Mouse (Mus musculus): ENCODE measurements around the gene Rps18. TPM values are rescaled to one million over a fixed set of nuclear protein-coding genes. Genes with fewer than 3 reads are reported as not detected.

Gene Rps18
- polyA plus RNA-seq, 1 experiment from 2014 or later = 923 TPM

GRCm38 (mm10) chr17:33935422-33936055 is 20.3 kb downstream of the Rps18 start:
- Histone ChIP-seq H3K27ac (no peak overlapping the region), H3K9ac (0 out of 2 replicates have a peak overlapping the region, but pooled peaks have one; percentile 17), H3K9me3 (no peaks in the 10 kb centered on the region), H3K4me1 (peaks cover 23% of the 10 kb centered on the region), H3K4me2 (replicated peaks) (no peak overlapping the region), H3K27me3 (replicated peaks) (no peaks in the 10 kb centered on the region; the same call in 1 of the 2 replicates), H3K4me3 (no peak overlapping the region), H3K36me3 (peaks cover 61% of the 10 kb centered on the region)
- ATAC-seq (ENCODE audit: low FRiP score, low read depth) = no peak
- WGBS = 89% methylated on average over 21 of the region's 21 CpGs

GRCm38 (mm10) chr17:33932970-33933369 is 22.8 kb downstream of the Rps18 start:
- no peak for ATAC-seq (ENCODE audit: low FRiP score, low read depth)
- H3K4me2 ChIP-seq (replicated peaks) = no peak overlapping the region
- H3K4me3 ChIP-seq = no peak overlapping the region
- H3K4me1 ChIP-seq = peaks cover 21% of the 10 kb centered on the region
- H3K27ac ChIP-seq = no peak overlapping the region
- no peaks in the 10 kb centered on the region for H3K9me3 ChIP-seq
- 93% methylated on average over 15 of the region's 15 CpGs for WGBS
- H3K27me3 ChIP-seq (replicated peaks) = no peaks in the 10 kb centered on the region; the same call in 1 of the 2 replicates
- H3K36me3 ChIP-seq = peaks cover 56% of the 10 kb centered on the region
- no peak overlapping the region for H3K9ac ChIP-seq

GRCm38 (mm10) chr17:33932448-33932847 is 23.4 kb downstream of the Rps18 start:
- Histone ChIP-seq H3K4me1 (peaks cover 21% of the 10 kb centered on the region), H3K27me3 (replicated peaks) (no peaks in the 10 kb centered on the region; the same call in 1 of the 2 replicates), H3K36me3 (peaks cover 53% of the 10 kb centered on the region), H3K9ac (no peak overlapping the region), H3K9me3 (no peaks in the 10 kb centered on the region), H3K27ac (no peak overlapping the region), H3K4me2 (replicated peaks) (no peak overlapping the region), H3K4me3 (no peak overlapping the region)
- WGBS = 90% methylated on average over 14 of the region's 14 CpGs
- no peak for ATAC-seq (ENCODE audit: low FRiP score, low read depth)

GRCm38 (mm10) chr17:33931947-33932346 is 23.9 kb downstream of the Rps18 start:
- H3K9ac ChIP-seq = no peak overlapping the region
- ATAC-seq (ENCODE audit: low FRiP score, low read depth) = no peak
- H3K4me2 ChIP-seq (replicated peaks) = peak overlapping the region; percentile 98; the same call in 1 of the 2 replicates
- no peak overlapping the region for H3K4me3 ChIP-seq
- no peaks in the 10 kb centered on the region; the same call in 1 of the 2 replicates for H3K27me3 ChIP-seq (replicated peaks)
- peaks cover 21% of the 10 kb centered on the region for H3K4me1 ChIP-seq
- H3K36me3 ChIP-seq = peaks cover 48% of the 10 kb centered on the region
- H3K9me3 ChIP-seq = no peaks in the 10 kb centered on the region
- no peak overlapping the region for H3K27ac ChIP-seq
- whole genome bisulfite sequencing = 92% methylated on average over 11 of the region's 11 CpGs

- Histone ChIP-seq H3K9ac (peak overlapping the region; percentile 88), H3K36me3 (peaks cover 49% of the 10 kb centered on the region), H3K27ac (no peak overlapping the region), H3K9me3 (no peaks in the 10 kb centered on the region), H3K4me2 (replicated peaks) (peak overlapping the region; percentile 98), H3K27me3 (replicated peaks) (no peaks in the 10 kb centered on the region; the same call in 1 of the 2 replicates), H3K4me1 (peaks cover 21% of the 10 kb centered on the region), H3K4me3 (peak overlapping the region; percentile 82)
- ATAC-seq (ENCODE audit: low FRiP score, low read depth) = no peak
- WGBS = 31% methylated on average over 18 of the region's 18 CpGs
These were observed 24.5 kb downstream of the Rps18 start for GRCm38 (mm10) chr17:33931159-33931866.

- H3K4me3 ChIP-seq = peak overlapping the region; percentile 82
- no peak; the same call in 1 of the 2 replicates for ATAC-seq (ENCODE audit: low FRiP score, low read depth)
- no peaks in the 10 kb centered on the region; the same call in 1 of the 2 replicates for H3K27me3 ChIP-seq (replicated peaks)
- H3K9me3 ChIP-seq = no peaks in the 10 kb centered on the region
- peak overlapping the region; percentile 88 for H3K9ac ChIP-seq
- peaks cover 21% of the 10 kb centered on the region for H3K4me1 ChIP-seq
- H3K27ac ChIP-seq = peak overlapping the region; percentile 94
- WGBS = under 1% methylated on average over 45 of the region's 45 CpGs
- peak overlapping the region; percentile 98 for H3K4me2 ChIP-seq (replicated peaks)
- peaks cover 49% of the 10 kb centered on the region for H3K36me3 ChIP-seq
These were observed 25.3 kb downstream of the Rps18 start for GRCm38 (mm10) chr17:33930280-33931158.

- WGBS = under 1% methylated on average over 75 of the region's 80 CpGs
- peak within 1 kb of the TSS; percentile 82 for H3K4me3 ChIP-seq
- H3K36me3 ChIP-seq = peaks cover 43% of the 10 kb centered on the region
- peak within 1 kb of the TSS; percentile 94 for H3K27ac ChIP-seq
- peak; percentile 82 for ATAC-seq (ENCODE audit: low FRiP score, low read depth)
- no peaks in the 10 kb centered on the region for H3K9me3 ChIP-seq
- H3K27me3 ChIP-seq (replicated peaks) = no peaks in the 10 kb centered on the region; the same call in 1 of the 2 replicates
- peak within 1 kb of the TSS; percentile 88 for H3K9ac ChIP-seq
- peaks cover 21% of the 10 kb centered on the region for H3K4me1 ChIP-seq
- H3K4me2 ChIP-seq (replicated peaks) = peak within 1 kb of the TSS; percentile 98
These were observed 26.2 kb downstream of the Rps18 start, which contains the start of gene Rgl2 for GRCm38 (mm10) chr17:33929371-33930279. TSS of gene Rgl2 (plus strand) at chr17:33929543.

GRCm38 (mm10) chr17:33928251-33928947 is 27.4 kb downstream of the Rps18 start:
- Histone ChIP-seq H3K9ac (peak overlapping the region; percentile 77), H3K4me3 (peak overlapping the region; percentile 82), H3K36me3 (peaks cover 31% of the 10 kb centered on the region), H3K27me3 (replicated peaks) (no peaks in the 10 kb centered on the region; the same call in 1 of the 2 replicates), H3K9me3 (no peaks in the 10 kb centered on the region), H3K27ac (no peak overlapping the region), H3K4me2 (replicated peaks) (peak overlapping the region; percentile 98), H3K4me1 (peaks cover 21% of the 10 kb centered on the region)
- no peak for ATAC-seq (ENCODE audit: low FRiP score, low read depth)
- 61% methylated on average over 21 of the region's 21 CpGs for WGBS

GRCm38 (mm10) chr17:33926207-33926932 is 29.4 kb downstream of the Rps18 start:
- peaks cover 18% of the 10 kb centered on the region for H3K4me1 ChIP-seq
- peaks cover 14% of the 10 kb centered on the region; the same call in 1 of the 2 replicates for H3K36me3 ChIP-seq
- H3K9ac ChIP-seq = no peak overlapping the region
- no peak for ATAC-seq (ENCODE audit: low FRiP score, low read depth)
- H3K27ac ChIP-seq = no peak overlapping the region
- no peak overlapping the region for H3K4me3 ChIP-seq
- WGBS = 79% methylated on average over 17 of the region's 17 CpGs
- H3K4me2 ChIP-seq (replicated peaks) = no peak overlapping the region
- no peaks in the 10 kb centered on the region for H3K9me3 ChIP-seq
- H3K27me3 ChIP-seq (replicated peaks) = no peaks in the 10 kb centered on the region; the same call in 1 of the 2 replicates

GRCm38 (mm10) chr17:33925406-33926116 is 30.2 kb downstream of the Rps18 start:
- no peak for ATAC-seq (ENCODE audit: low FRiP score, low read depth)
- Histone ChIP-seq H3K9me3 (no peaks in the 10 kb centered on the region), H3K9ac (no peak overlapping the region), H3K4me1 (peaks cover 10% of the 10 kb centered on the region), H3K36me3 (peaks cover 14% of the 10 kb centered on the region; the same call in 1 of the 2 replicates), H3K27me3 (replicated peaks) (no peaks in the 10 kb centered on the region), H3K4me3 (no peak overlapping the region), H3K4me2 (replicated peaks) (no peak overlapping the region), H3K27ac (no peak overlapping the region)
- 81% methylated on average over 21 of the region's 21 CpGs for WGBS
